Mouse (Mus musculus): ENCODE data around the gene Bsn. TPM values are rescaled to one million over a fixed set of nuclear protein-coding genes. Genes with fewer than 3 reads are reported as not detected.

Gene Bsn
- 0.97 and 1.1 TPM in 2 replicates for polyA plus RNA-seq (2014; fragmentation: Nextera tagmentation; extraction: Ambion mirVana)

DNA sequence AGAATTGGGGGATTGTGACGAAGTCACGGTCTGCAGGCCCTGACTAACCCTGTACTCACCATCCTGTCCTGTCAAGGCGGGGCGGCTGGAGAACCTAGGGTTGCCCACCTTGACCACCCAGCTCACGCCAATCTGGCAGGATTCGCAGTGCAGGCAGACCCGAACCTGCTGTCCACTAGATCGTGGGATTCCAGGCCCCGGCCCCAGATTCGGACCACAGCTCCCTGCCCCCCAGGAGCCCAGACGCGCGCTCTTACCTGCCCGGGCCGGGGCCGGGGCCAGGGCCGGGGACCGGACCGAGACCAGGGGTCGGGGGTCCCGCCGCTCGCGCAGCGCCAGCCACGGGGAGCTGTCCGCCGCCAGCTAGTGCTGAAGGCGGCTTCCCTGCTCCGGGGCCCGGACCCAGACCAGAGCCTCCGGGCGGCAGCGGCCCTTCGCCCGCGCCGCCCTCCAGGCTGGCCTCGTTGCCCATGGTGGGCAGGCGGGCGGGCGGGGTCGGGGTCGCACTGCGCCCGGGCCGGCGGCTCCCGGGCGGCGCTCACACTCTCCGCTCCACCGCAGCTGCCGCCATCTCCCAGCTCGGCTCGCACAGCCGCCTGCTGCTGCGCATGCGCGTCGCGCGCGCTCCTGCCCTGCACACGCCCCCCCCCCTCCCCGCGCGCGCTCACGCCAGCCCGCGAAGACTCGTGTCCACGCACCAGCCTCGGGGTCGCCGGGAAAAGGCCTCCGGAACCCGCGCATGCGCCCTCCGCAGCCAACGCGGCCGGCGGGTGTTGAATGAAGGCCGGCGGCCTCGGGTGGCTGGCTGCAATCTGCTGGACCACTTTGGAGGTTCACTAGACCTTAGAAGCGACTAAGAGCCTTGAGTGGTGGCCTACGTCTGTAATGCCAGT lies at the start of gene Bsn:
Bsn (minus strand) TSS at position 598 of the 893 bp plus-strand sequence.
- peak; percentile 70 for ATAC-seq (replicated peaks; ENCODE audit: insufficient number of reproducible peaks, low FRiP score, low TSS enrichment, low read depth)
- H3K9ac ChIP-seq (replicated peaks; ENCODE audit: low read length) = peak within 1 kb of the TSS; percentile 44
- peak; percentile 76 for DNase-seq (ENCODE audit: low spot score)
- H3K27me3 ChIP-seq (ENCODE audit: control insufficient read depth, insufficient read depth, low read length) = peaks cover 6% of the 10 kb centered on the region; the same call in 1 of the 2 replicates
- WGBS = 3% methylated on average over 58 of the region's 91 CpGs
- peak within 1 kb of the TSS; percentile 60 for H3K4me3 ChIP-seq (ENCODE audit: low read depth, low read length)
- H3K27ac ChIP-seq (replicated peaks; ENCODE audit: low read depth, low read length) = no peak within 1 kb of the TSS
- no peaks in the 10 kb centered on the region for H3K36me3 ChIP-seq (replicated peaks; ENCODE audit: control insufficient read depth, insufficient read depth, low read depth, low read length)
- peak within 1 kb of the TSS; percentile 95 for H3K4me2 ChIP-seq (ENCODE audit: low read depth, low read length)
- no peaks in the 10 kb centered on the region for H3K9me3 ChIP-seq (replicated peaks; ENCODE audit: control insufficient read depth, low read length)
- 0 out of 2 replicates have a peak, but pooled peaks cover 2% of the 10 kb centered on the region for H3K4me1 ChIP-seq (ENCODE audit: control insufficient read depth, insufficient read depth, low read length)

DNA sequence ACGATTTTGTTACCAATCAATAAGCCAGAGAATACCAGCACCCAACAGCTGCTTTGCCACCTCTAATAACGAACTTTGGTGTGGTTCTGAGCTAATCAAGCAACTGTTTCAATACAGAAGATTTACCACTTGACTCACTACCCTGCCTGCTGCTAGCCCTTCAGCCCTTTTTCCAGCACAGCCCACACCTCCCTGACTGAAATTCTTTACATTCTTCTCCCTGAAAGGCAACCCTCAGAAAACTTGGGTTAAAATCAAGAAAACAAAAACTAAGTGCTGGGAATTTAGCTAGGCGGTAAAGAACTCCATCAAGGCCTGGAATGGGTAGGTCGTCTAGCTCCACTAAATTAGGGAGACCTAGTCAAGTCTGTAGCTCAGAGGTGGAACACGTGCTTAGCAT lies 49.8 kb upstream of the Bsn start:
- Histone ChIP-seq H3K27me3 (ENCODE audit: control insufficient read depth, insufficient read depth, low read length) (no peaks in the 10 kb centered on the region), H3K4me1 (ENCODE audit: control insufficient read depth, insufficient read depth, low read length) (no peaks in the 10 kb centered on the region), H3K4me2 (ENCODE audit: low read depth, low read length) (no peak overlapping the region), H3K27ac (replicated peaks; ENCODE audit: low read depth, low read length) (no peak overlapping the region), H3K9me3 (replicated peaks; ENCODE audit: control insufficient read depth, low read length) (no peaks in the 10 kb centered on the region), H3K9ac (replicated peaks; ENCODE audit: low read length) (no peak overlapping the region), H3K4me3 (ENCODE audit: low read depth, low read length) (no peak overlapping the region), H3K36me3 (replicated peaks; ENCODE audit: control insufficient read depth, insufficient read depth, low read depth, low read length) (no peaks in the 10 kb centered on the region; the same call in 1 of the 2 replicates)
- WGBS = 64% methylated on average over 5 of the region's 5 CpGs
- ATAC-seq (replicated peaks; ENCODE audit: insufficient number of reproducible peaks, low FRiP score, low TSS enrichment, low read depth) (no peak), DNase-seq (ENCODE audit: low spot score) (no peak)

DNA sequence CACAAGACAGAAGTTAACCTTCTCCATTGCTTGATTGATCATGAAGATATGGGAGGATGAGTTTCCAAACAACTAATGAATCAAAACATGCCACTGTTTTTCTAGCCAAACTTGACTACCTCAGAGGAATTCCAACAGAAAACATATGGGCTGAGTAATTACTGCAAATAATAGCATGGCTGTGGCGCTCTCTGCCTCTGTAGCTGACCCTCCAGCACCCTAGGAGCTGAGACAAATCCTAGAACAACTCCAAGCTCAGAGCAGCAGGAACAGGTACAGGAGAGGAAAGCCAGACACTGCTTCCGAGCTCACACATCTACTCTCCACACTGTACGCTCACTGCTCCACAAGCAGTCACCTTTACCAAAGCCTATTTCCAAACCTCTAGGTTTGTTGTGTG lies 48.6 kb upstream of the Bsn start:
- H3K27ac ChIP-seq (replicated peaks; ENCODE audit: low read depth, low read length) = no peak overlapping the region
- WGBS = 45% methylated on average over 3 of the region's 3 CpGs
- H3K4me1 ChIP-seq (ENCODE audit: control insufficient read depth, insufficient read depth, low read length) = no peaks in the 10 kb centered on the region
- H3K36me3 ChIP-seq (replicated peaks; ENCODE audit: control insufficient read depth, insufficient read depth, low read depth, low read length) = no peaks in the 10 kb centered on the region; the same call in 1 of the 2 replicates
- no peaks in the 10 kb centered on the region for H3K9me3 ChIP-seq (replicated peaks; ENCODE audit: control insufficient read depth, low read length)
- peak; percentile 23 for DNase-seq (ENCODE audit: low spot score)
- H3K27me3 ChIP-seq (ENCODE audit: control insufficient read depth, insufficient read depth, low read length) = no peaks in the 10 kb centered on the region
- H3K9ac ChIP-seq (replicated peaks; ENCODE audit: low read length) = no peak overlapping the region
- no peak overlapping the region for H3K4me2 ChIP-seq (ENCODE audit: low read depth, low read length)
- no peak for ATAC-seq (replicated peaks; ENCODE audit: insufficient number of reproducible peaks, low FRiP score, low TSS enrichment, low read depth)
- no peak overlapping the region for H3K4me3 ChIP-seq (ENCODE audit: low read depth, low read length)

DNA sequence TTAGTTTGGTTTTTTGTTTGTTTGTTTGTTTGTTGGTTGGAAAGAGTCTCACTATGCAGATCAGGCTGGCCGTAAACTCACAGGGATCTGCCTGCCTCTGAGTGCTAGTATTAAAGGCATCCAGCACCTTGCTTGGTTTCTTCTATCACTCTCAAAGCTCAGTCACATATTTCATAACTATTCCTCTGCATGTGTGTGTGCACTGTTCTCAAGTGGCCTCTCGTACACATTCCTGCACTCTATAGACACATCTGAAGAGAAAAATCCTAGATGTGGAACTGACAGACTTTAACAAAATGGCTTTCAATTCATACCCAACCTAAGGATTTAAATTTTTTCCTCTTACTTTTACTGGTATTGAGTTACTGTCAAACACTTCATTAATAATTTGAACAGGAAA lies 48.2 kb upstream of the Bsn start:
- Histone ChIP-seq H3K36me3 (replicated peaks; ENCODE audit: control insufficient read depth, insufficient read depth, low read depth, low read length) (no peaks in the 10 kb centered on the region), H3K27ac (replicated peaks; ENCODE audit: low read depth, low read length) (no peak overlapping the region), H3K9ac (replicated peaks; ENCODE audit: low read length) (no peak overlapping the region), H3K4me2 (ENCODE audit: low read depth, low read length) (no peak overlapping the region), H3K4me3 (ENCODE audit: low read depth, low read length) (no peak overlapping the region), H3K4me1 (ENCODE audit: control insufficient read depth, insufficient read depth, low read length) (no peaks in the 10 kb centered on the region), H3K9me3 (replicated peaks; ENCODE audit: control insufficient read depth, low read length) (no peaks in the 10 kb centered on the region), H3K27me3 (ENCODE audit: control insufficient read depth, insufficient read depth, low read length) (no peaks in the 10 kb centered on the region)
- DNase-seq (ENCODE audit: low spot score) (no peak), ATAC-seq (replicated peaks; ENCODE audit: insufficient number of reproducible peaks, low FRiP score, low TSS enrichment, low read depth) (no peak)
- WGBS = 83% methylated on average over 2 of the region's 2 CpGs

DNA sequence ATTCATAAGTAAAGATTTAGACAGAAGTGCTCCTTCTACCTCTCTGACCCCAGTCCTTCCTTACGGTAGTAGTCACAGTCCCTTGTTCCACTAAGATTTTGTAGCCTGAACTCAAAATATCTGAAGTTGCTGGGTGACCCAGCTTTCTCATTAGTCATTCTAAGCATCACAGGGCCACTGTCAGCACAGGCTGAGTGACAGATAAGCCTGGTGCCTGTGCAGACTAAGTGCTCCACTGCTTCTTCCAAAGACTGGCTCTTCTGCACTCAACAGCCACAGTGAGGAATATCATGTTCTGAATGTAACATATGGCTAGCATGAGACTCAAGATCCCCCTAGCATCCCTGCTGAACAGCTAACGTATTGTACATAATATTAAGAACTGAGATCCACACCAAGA lies 44.5 kb upstream of the Bsn start:
- H3K9me3 ChIP-seq (replicated peaks; ENCODE audit: control insufficient read depth, low read length) = no peaks in the 10 kb centered on the region
- DNase-seq (ENCODE audit: low spot score) (no peak), ATAC-seq (replicated peaks; ENCODE audit: insufficient number of reproducible peaks, low FRiP score, low TSS enrichment, low read depth) (no peak)
- no peak overlapping the region for H3K4me3 ChIP-seq (ENCODE audit: low read depth, low read length)
- no peaks in the 10 kb centered on the region for H3K36me3 ChIP-seq (replicated peaks; ENCODE audit: control insufficient read depth, insufficient read depth, low read depth, low read length)
- no peak overlapping the region for H3K27ac ChIP-seq (replicated peaks; ENCODE audit: low read depth, low read length)
- no peak overlapping the region for H3K9ac ChIP-seq (replicated peaks; ENCODE audit: low read length)
- no peaks in the 10 kb centered on the region for H3K4me1 ChIP-seq (ENCODE audit: control insufficient read depth, insufficient read depth, low read length)
- H3K27me3 ChIP-seq (ENCODE audit: control insufficient read depth, insufficient read depth, low read length) = no peaks in the 10 kb centered on the region
- WGBS = 88% methylated on average over 2 of the region's 2 CpGs
- H3K4me2 ChIP-seq (ENCODE audit: low read depth, low read length) = no peak overlapping the region

DNA sequence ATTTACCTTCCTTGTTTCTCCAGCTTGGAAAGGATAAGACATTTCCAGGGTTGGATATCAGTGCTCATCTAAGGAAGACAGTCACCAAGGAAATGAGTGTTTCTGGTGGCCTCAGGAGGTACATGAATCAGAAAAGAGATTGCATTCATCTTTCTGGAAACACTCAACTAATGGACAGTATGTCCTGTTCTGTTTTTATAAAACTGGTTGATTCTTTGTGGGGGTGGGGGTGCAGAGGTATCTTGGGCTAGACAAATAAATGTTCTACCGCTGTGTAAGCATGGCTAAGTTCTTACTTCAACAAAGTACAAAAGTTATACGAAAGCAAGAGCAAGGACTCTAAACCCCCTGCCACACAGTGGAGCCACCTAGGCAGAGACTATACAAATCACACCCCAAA lies 42.7 kb upstream of the Bsn start:
- Histone ChIP-seq H3K9me3 (replicated peaks; ENCODE audit: control insufficient read depth, low read length) (no peaks in the 10 kb centered on the region), H3K4me1 (ENCODE audit: control insufficient read depth, insufficient read depth, low read length) (no peaks in the 10 kb centered on the region), H3K36me3 (replicated peaks; ENCODE audit: control insufficient read depth, insufficient read depth, low read depth, low read length) (no peaks in the 10 kb centered on the region), H3K27ac (replicated peaks; ENCODE audit: low read depth, low read length) (no peak overlapping the region), H3K9ac (replicated peaks; ENCODE audit: low read length) (no peak overlapping the region), H3K27me3 (ENCODE audit: control insufficient read depth, insufficient read depth, low read length) (no peaks in the 10 kb centered on the region), H3K4me3 (ENCODE audit: low read depth, low read length) (no peak overlapping the region), H3K4me2 (ENCODE audit: low read depth, low read length) (no peak overlapping the region)
- ATAC-seq (replicated peaks; ENCODE audit: insufficient number of reproducible peaks, low FRiP score, low TSS enrichment, low read depth) (no peak), DNase-seq (ENCODE audit: low spot score) (no peak)
- WGBS = 88% methylated on average over 2 of the region's 2 CpGs

DNA sequence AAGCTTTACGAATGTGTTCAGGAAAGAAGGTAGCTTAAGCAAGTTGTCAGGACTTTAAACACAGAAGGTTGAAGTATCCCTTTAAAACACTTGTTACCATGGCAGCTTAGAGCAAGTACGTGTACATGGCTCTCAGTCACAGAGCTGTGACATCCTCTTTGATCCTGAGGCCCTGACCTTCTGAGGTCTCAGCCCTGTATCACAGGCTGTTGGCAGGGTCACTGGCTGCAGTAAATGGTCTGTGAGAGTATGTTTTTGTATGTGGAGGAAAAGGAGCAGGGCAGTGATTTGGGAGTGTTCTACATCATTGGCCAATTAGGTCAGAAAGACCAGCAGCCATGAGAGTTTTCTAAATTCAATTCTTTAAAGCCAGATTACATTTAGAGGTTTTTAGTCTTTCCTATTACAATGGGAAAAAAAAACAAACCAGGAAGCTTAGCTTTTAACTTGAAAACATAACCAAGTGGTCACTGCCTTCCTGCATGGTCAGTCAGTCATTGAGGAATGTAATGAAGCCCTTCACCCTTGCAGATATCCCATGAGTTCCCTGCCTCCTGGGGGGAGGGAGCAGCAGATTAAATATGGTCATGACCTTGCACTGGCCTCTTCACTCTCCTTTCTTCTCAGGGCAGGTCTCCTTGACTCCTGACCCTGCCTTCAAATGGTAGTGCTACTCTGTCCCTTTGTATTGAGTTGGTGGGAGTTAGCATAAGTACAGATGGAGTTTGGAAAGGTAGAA lies 37.9 kb upstream of the Bsn start:
- WGBS = 48% methylated on average over 2 of the region's 2 CpGs
- no peak overlapping the region for H3K9ac ChIP-seq (replicated peaks; ENCODE audit: low read length)
- H3K9me3 ChIP-seq (replicated peaks; ENCODE audit: control insufficient read depth, low read length) = no peaks in the 10 kb centered on the region
- no peak overlapping the region for H3K4me3 ChIP-seq (ENCODE audit: low read depth, low read length)
- no peaks in the 10 kb centered on the region for H3K27me3 ChIP-seq (ENCODE audit: control insufficient read depth, insufficient read depth, low read length)
- no peak for DNase-seq (ENCODE audit: low spot score)
- no peaks in the 10 kb centered on the region for H3K36me3 ChIP-seq (replicated peaks; ENCODE audit: control insufficient read depth, insufficient read depth, low read depth, low read length)
- H3K4me1 ChIP-seq (ENCODE audit: control insufficient read depth, insufficient read depth, low read length) = no peaks in the 10 kb centered on the region
- H3K4me2 ChIP-seq (ENCODE audit: low read depth, low read length) = no peak overlapping the region
- no peak for ATAC-seq (replicated peaks; ENCODE audit: insufficient number of reproducible peaks, low FRiP score, low TSS enrichment, low read depth)
- no peak overlapping the region for H3K27ac ChIP-seq (replicated peaks; ENCODE audit: low read depth, low read length)

DNA sequence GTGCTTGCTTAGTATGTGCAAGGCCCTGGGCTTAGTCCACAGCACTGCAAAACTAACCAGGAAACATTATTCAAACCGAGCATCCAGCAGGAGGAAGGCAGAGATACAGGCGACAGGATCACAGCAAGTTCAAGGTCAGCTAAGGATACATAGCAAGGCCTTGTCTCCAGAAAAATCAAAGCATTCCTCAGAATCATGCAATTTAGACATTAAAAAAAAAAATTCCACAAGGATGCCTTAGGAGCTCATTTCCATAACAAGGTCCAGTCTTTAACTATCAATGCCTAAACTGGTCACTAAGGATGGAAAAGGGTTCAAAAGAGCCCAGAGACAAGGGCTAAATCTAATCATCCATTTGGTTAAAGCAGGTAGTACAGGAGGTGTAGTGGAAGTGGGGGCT lies 35.0 kb upstream of the Bsn start:
- H3K9ac ChIP-seq (replicated peaks; ENCODE audit: low read length) = no peak overlapping the region
- DNase-seq (ENCODE audit: low spot score) (no peak), ATAC-seq (replicated peaks; ENCODE audit: insufficient number of reproducible peaks, low FRiP score, low TSS enrichment, low read depth) (no peak)
- H3K36me3 ChIP-seq (replicated peaks; ENCODE audit: control insufficient read depth, insufficient read depth, low read depth, low read length) = no peaks in the 10 kb centered on the region
- no peak overlapping the region for H3K4me2 ChIP-seq (ENCODE audit: low read depth, low read length)
- H3K27ac ChIP-seq (replicated peaks; ENCODE audit: low read depth, low read length) = no peak overlapping the region
- no peaks in the 10 kb centered on the region for H3K9me3 ChIP-seq (replicated peaks; ENCODE audit: control insufficient read depth, low read length)
- no peaks in the 10 kb centered on the region for H3K27me3 ChIP-seq (ENCODE audit: control insufficient read depth, insufficient read depth, low read length)
- WGBS = 80% methylated on average over 2 of the region's 2 CpGs
- no peak overlapping the region for H3K4me3 ChIP-seq (ENCODE audit: low read depth, low read length)
- H3K4me1 ChIP-seq (ENCODE audit: control insufficient read depth, insufficient read depth, low read length) = no peaks in the 10 kb centered on the region
